Mouse (Mus musculus): ENCODE data around the gene Pkp4. TPM values are rescaled to one million over a fixed set of nuclear protein-coding genes. Genes with fewer than 3 reads are reported as not detected.

The Pkp4 gene
- polyA plus RNA-seq, 1 experiment from 2014 or later, result 16.2 TPM

GRCm38 (mm10) chr2:59233294-59233923 lies 72.8 kb downstream of the Pkp4 start:
- Histone ChIP-seq H3K4me3 (ENCODE audit: low read depth, low read length) (no peak overlapping the region), H3K36me3 (ENCODE audit: control insufficient read depth, insufficient read depth, low read length) (no peaks in the 10 kb centered on the region), H3K9ac (ENCODE audit: low read length) (no peak overlapping the region), H3K4me1 (ENCODE audit: control insufficient read depth, insufficient read depth, low read length) (no peaks in the 10 kb centered on the region), H3K27ac (ENCODE audit: low read depth, low read length) (no peak overlapping the region), H3K9me3 (ENCODE audit: control insufficient read depth, low read length) (no peaks in the 10 kb centered on the region), H3K4me2 (ENCODE audit: low read depth) (no peak overlapping the region), H3K27me3 (ENCODE audit: control insufficient read depth, insufficient read depth, low read length) (no peaks in the 10 kb centered on the region)
- 96% methylated on average over 13 of the region's 13 CpGs for WGBS
- no peak for DNase-seq (ENCODE audit: low spot score)
- ATAC-seq (ENCODE audit: insufficient read depth, low FRiP score, low TSS enrichment), result no peak

DNA sequence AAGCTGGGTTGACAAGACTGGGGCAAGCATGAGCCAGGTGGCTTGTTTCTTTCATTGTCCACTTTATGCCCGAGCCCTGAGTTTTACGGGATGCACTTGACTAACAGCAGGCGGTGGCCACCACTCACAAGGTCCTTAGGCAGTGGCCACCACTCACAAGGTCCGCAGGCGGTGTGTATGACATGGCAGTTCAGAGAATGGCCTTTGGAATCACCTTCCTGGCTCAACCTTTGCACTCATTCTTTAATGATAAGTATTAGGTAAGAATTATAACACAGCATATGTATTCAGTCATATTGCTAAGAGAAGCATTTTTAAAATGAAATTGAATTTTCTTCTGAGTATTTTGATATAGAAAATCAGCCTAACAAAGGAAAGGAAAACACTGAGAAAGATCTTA lies 73.3 kb downstream of the Pkp4 start:
- H3K9ac ChIP-seq (ENCODE audit: low read length), result no peak overlapping the region
- H3K4me1 ChIP-seq (ENCODE audit: control insufficient read depth, insufficient read depth, low read length), result no peaks in the 10 kb centered on the region
- H3K27me3 ChIP-seq (ENCODE audit: control insufficient read depth, insufficient read depth, low read length), result no peaks in the 10 kb centered on the region
- H3K27ac ChIP-seq (ENCODE audit: low read depth, low read length), result no peak overlapping the region
- no peaks in the 10 kb centered on the region for H3K36me3 ChIP-seq (ENCODE audit: control insufficient read depth, insufficient read depth, low read length)
- no peak overlapping the region for H3K4me3 ChIP-seq (ENCODE audit: low read depth, low read length)
- ATAC-seq (ENCODE audit: insufficient read depth, low FRiP score, low TSS enrichment), result no peak
- no peaks in the 10 kb centered on the region for H3K9me3 ChIP-seq (ENCODE audit: control insufficient read depth, low read length)
- no peak for DNase-seq (ENCODE audit: low spot score)
- WGBS, result 93% methylated on average over 5 of the region's 5 CpGs
- H3K4me2 ChIP-seq (ENCODE audit: low read depth), result no peak overlapping the region

DNA sequence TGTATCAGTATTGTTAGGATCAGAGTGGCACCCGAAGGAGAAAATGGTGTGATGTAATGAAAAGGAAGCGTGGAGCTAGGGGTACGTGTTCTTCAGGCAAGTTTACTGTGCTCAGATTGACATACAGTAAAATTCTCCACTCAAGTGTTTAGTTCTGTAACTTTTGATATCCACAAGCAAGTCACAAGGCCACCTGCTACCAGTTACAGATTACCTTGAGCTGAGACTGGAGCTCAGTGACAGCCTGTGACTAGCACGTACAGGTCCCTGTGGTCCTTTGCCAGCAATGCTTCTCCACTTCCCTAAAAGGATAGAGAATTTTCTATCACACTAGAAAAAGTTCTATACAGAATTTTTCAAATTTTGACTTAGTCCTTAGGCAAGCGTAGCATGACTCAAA lies 73.9 kb downstream of the Pkp4 start:
- 98% methylated on average over 5 of the region's 5 CpGs for WGBS
- no peak for ATAC-seq (ENCODE audit: insufficient read depth, low FRiP score, low TSS enrichment)
- Histone ChIP-seq H3K27me3 (ENCODE audit: control insufficient read depth, insufficient read depth, low read length) (no peaks in the 10 kb centered on the region), H3K4me3 (ENCODE audit: low read depth, low read length) (no peak overlapping the region), H3K36me3 (ENCODE audit: control insufficient read depth, insufficient read depth, low read length) (no peaks in the 10 kb centered on the region), H3K9ac (ENCODE audit: low read length) (no peak overlapping the region), H3K4me1 (ENCODE audit: control insufficient read depth, insufficient read depth, low read length) (no peaks in the 10 kb centered on the region), H3K27ac (ENCODE audit: low read depth, low read length) (no peak overlapping the region), H3K9me3 (ENCODE audit: control insufficient read depth, low read length) (no peaks in the 10 kb centered on the region), H3K4me2 (ENCODE audit: low read depth) (no peak overlapping the region)
- DNase-seq (ENCODE audit: low spot score), result no peak

DNA sequence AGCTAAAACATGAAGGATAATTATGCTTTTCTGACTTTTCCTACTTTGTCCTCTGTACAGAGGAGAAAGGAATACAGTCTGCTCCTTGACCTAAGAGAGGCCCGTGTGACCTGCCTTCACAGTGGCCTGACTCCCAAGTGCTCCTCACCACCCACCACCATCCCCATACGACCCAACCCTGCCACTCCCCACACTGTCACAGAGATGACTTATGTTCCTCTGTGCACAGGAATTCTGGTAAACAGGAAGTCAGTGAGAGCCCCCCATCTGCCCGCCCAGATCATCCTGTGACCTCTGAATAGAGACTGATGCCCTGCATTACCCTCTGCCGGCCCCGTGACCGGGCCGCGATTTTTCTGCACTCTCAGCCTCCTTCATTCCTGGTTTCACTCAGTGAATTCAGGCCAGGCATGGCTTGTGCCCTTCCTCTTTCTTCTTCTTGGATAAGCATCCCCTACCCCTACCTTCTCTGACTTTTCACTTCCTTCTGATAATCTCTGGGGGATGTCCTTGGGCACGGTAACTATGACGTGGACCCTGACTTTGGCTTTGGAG lies 79.3 kb downstream of the Pkp4 start:
- no peak overlapping the region for H3K4me3 ChIP-seq (ENCODE audit: low read depth, low read length)
- no peaks in the 10 kb centered on the region for H3K27me3 ChIP-seq (ENCODE audit: control insufficient read depth, insufficient read depth, low read length)
- no peaks in the 10 kb centered on the region for H3K9me3 ChIP-seq (ENCODE audit: control insufficient read depth, low read length)
- no peaks in the 10 kb centered on the region for H3K36me3 ChIP-seq (ENCODE audit: control insufficient read depth, insufficient read depth, low read length)
- no peak overlapping the region for H3K4me2 ChIP-seq (ENCODE audit: low read depth)
- no peaks in the 10 kb centered on the region for H3K4me1 ChIP-seq (ENCODE audit: control insufficient read depth, insufficient read depth, low read length)
- no peak for DNase-seq (ENCODE audit: low spot score)
- no peak overlapping the region for H3K27ac ChIP-seq (ENCODE audit: low read depth, low read length)
- WGBS, result 86% methylated on average over 10 of the region's 10 CpGs
- no peak overlapping the region for H3K9ac ChIP-seq (ENCODE audit: low read length)
- ATAC-seq (ENCODE audit: insufficient read depth, low FRiP score, low TSS enrichment), result no peak

- 89% methylated on average over 10 of the region's 10 CpGs for WGBS
- H3K4me1 ChIP-seq (ENCODE audit: control insufficient read depth, insufficient read depth, low read length), result no peaks in the 10 kb centered on the region
- no peak overlapping the region for H3K4me2 ChIP-seq (ENCODE audit: low read depth)
- no peaks in the 10 kb centered on the region for H3K36me3 ChIP-seq (ENCODE audit: control insufficient read depth, insufficient read depth, low read length)
- no peaks in the 10 kb centered on the region for H3K9me3 ChIP-seq (ENCODE audit: control insufficient read depth, low read length)
- H3K27me3 ChIP-seq (ENCODE audit: control insufficient read depth, insufficient read depth, low read length), result no peaks in the 10 kb centered on the region
- ATAC-seq (ENCODE audit: insufficient read depth, low FRiP score, low TSS enrichment) (no peak), DNase-seq (ENCODE audit: low spot score) (no peak)
- no peak overlapping the region for H3K4me3 ChIP-seq (ENCODE audit: low read depth, low read length)
- H3K27ac ChIP-seq (ENCODE audit: low read depth, low read length), result no peak overlapping the region
- H3K9ac ChIP-seq (ENCODE audit: low read length), result no peak overlapping the region
These were observed 81.5 kb downstream of the Pkp4 start for GRCm38 (mm10) chr2:59242117-59242516.

DNA sequence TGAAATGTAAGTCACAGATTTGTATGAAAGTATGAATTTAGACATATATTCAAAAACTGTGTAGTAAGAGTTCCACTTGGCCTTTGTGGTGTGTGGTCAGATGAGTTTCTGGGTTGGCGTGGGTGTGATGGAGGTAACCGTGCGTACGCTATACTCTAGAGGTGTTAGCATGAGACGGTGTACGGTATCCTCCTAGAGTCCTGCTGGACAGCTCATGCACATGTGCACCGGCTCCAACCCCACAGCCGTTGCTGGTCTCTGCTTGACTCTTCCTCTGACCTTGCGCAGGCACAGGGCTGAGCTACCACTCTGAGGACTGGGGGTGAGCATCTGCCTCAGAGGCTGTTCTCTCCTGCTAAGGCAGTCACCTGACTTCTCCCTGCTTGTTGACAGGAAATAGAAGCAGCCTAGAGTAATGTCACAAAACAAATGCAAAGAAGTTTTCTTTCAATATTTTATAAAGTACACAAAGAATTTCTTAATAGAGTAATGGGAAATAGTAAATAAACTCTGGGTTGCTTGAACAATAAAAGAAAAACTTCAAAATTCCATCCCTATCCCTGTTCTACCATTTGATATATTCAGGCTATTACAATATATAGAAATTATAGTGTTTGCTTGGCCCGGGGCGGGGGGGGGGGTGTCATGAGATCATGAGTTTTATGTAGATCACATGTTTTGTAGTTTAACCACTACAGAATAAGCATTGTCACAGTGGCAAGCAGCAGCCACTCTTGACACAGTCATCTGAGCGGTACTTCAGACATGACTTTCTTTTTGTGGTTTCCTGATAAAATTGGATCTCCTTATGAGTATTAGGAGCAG lies 83.8 kb downstream of the Pkp4 start:
- ATAC-seq (ENCODE audit: insufficient read depth, low FRiP score, low TSS enrichment) (no peak), DNase-seq (ENCODE audit: low spot score) (no peak)
- H3K9me3 ChIP-seq (ENCODE audit: control insufficient read depth, low read length), result no peaks in the 10 kb centered on the region
- no peaks in the 10 kb centered on the region for H3K27me3 ChIP-seq (ENCODE audit: control insufficient read depth, insufficient read depth, low read length)
- no peak overlapping the region for H3K4me2 ChIP-seq (ENCODE audit: low read depth)
- no peak overlapping the region for H3K27ac ChIP-seq (ENCODE audit: low read depth, low read length)
- H3K9ac ChIP-seq (ENCODE audit: low read length), result no peak overlapping the region
- H3K4me1 ChIP-seq (ENCODE audit: control insufficient read depth, insufficient read depth, low read length), result no peaks in the 10 kb centered on the region
- 89% methylated on average over 12 of the region's 12 CpGs for WGBS
- no peaks in the 10 kb centered on the region for H3K36me3 ChIP-seq (ENCODE audit: control insufficient read depth, insufficient read depth, low read length)
- H3K4me3 ChIP-seq (ENCODE audit: low read depth, low read length), result no peak overlapping the region

GRCm38 (mm10) chr2:59245098-59245388 lies 84.4 kb downstream of the Pkp4 start:
- no peak for DNase-seq (ENCODE audit: low spot score)
- Histone ChIP-seq H3K9ac (ENCODE audit: low read length) (no peak overlapping the region), H3K27me3 (ENCODE audit: control insufficient read depth, insufficient read depth, low read length) (no peaks in the 10 kb centered on the region), H3K4me2 (ENCODE audit: low read depth) (no peak overlapping the region), H3K4me3 (ENCODE audit: low read depth, low read length) (no peak overlapping the region), H3K9me3 (ENCODE audit: control insufficient read depth, low read length) (no peaks in the 10 kb centered on the region), H3K36me3 (ENCODE audit: control insufficient read depth, insufficient read depth, low read length) (no peaks in the 10 kb centered on the region), H3K27ac (ENCODE audit: low read depth, low read length) (no peak overlapping the region), H3K4me1 (ENCODE audit: control insufficient read depth, insufficient read depth, low read length) (no peaks in the 10 kb centered on the region)
- no peak for ATAC-seq (ENCODE audit: insufficient read depth, low FRiP score, low TSS enrichment)
- WGBS, result 82% methylated on average over 3 of the region's 3 CpGs

- WGBS, result 87% methylated on average over 3 of the region's 3 CpGs
- no peak for ATAC-seq (ENCODE audit: insufficient read depth, low FRiP score, low TSS enrichment)
- DNase-seq (ENCODE audit: low spot score), result no peak
- no peaks in the 10 kb centered on the region for H3K9me3 ChIP-seq (ENCODE audit: control insufficient read depth, low read length)
- no peaks in the 10 kb centered on the region for H3K4me1 ChIP-seq (ENCODE audit: control insufficient read depth, insufficient read depth, low read length)
- no peak overlapping the region for H3K4me2 ChIP-seq (ENCODE audit: low read depth)
- H3K4me3 ChIP-seq (ENCODE audit: low read depth, low read length), result no peak overlapping the region
- H3K9ac ChIP-seq (ENCODE audit: low read length), result no peak overlapping the region
- H3K27ac ChIP-seq (ENCODE audit: low read depth, low read length), result no peak overlapping the region
- no peaks in the 10 kb centered on the region for H3K36me3 ChIP-seq (ENCODE audit: control insufficient read depth, insufficient read depth, low read length)
- H3K27me3 ChIP-seq (ENCODE audit: control insufficient read depth, insufficient read depth, low read length), result no peaks in the 10 kb centered on the region
These were observed 88.2 kb downstream of the Pkp4 start for GRCm38 (mm10) chr2:59248806-59249205.

DNA sequence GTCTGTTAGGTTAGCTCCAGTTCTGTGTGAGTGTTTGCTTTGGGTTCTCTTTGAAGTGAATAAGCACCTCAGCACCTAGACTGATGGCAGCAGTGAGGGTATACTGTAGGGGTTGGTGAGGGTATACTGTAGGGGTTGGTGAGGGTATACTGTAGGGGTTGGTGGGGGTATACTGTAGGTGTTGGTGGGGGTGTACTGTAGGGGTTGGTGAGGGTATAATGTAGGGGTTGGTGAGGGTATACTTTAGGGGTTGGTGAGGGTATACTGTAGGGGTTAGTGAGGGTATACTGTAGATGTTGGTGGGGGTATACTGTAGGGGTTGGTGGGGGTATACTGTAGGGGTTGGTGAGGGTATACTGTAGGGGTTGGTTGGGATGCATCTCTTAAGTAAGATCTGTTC lies 92.2 kb downstream of the Pkp4 start:
- no peak overlapping the region for H3K9ac ChIP-seq (ENCODE audit: low read length)
- ATAC-seq (ENCODE audit: insufficient read depth, low FRiP score, low TSS enrichment) (no peak; the same call in 1 of the 2 replicates), DNase-seq (ENCODE audit: low spot score) (no peak)
- no peak overlapping the region for H3K27ac ChIP-seq (ENCODE audit: low read depth, low read length)
- no peak overlapping the region for H3K4me3 ChIP-seq (ENCODE audit: low read depth, low read length)
- no peaks in the 10 kb centered on the region for H3K36me3 ChIP-seq (ENCODE audit: control insufficient read depth, insufficient read depth, low read length)
- H3K9me3 ChIP-seq (ENCODE audit: control insufficient read depth, low read length), result no peaks in the 10 kb centered on the region
- H3K4me1 ChIP-seq (ENCODE audit: control insufficient read depth, insufficient read depth, low read length), result no peaks in the 10 kb centered on the region
- H3K27me3 ChIP-seq (ENCODE audit: control insufficient read depth, insufficient read depth, low read length), result no peaks in the 10 kb centered on the region
- H3K4me2 ChIP-seq (ENCODE audit: low read depth), result no peak overlapping the region

Data from neural tube, embryonic 11.5 days (tissue).